8 mouse cellular contexts compared by ENCODE assay signal in the genomic region with DNA sequence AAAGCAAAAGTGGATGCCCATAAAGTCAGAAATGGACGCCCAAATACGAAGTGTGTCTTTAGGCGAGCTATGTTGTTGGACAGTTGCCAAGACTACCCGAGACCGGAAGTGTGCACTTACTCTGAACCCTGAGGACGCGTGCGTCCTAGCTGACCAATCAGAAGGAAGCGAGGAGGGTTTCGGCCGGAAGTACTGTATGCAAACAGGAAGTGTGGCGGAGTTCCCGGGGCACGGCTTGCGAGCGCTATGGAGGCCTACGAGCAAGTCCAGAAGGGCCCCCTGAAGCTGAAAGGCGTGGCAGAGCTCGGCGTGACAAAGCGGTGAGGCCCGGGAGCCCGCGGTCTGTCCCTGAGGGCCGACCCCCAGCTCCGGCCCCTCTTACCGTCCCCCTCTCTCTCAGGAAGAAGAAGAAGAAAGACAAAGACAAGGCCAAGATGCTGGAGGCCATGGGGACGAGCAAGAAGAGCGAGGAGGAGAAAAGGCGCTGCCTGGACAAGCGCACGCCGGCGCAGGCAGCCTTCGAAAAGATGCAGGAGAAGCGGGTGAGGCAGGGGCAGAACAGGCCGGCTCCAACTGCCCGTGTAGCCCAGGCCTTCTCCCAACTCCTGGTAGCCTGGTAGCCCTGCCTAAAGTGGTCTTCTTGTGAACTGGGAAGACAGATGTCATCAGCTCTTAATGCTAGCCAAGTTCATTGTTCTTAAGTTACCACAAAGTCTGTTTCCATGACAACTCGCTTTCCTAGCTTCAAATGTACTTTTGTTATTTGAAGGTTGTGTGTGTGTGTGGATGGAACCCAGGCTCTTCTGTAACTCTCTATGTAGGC. TPM values are rescaled to one million over a fixed set of nuclear protein-coding genes. Genes with fewer than 3 reads are reported as not detected.
DNase-seq lines count a peak whose midpoint lies in the region; ATAC-seq and TF ChIP-seq lines count a peak whose summit lies in the region.

Fam32a (plus strand) TSS at position 190 of the 823 bp plus-strand sequence.

- peaks cover 7% of the 10 kb centered on the region for H3K27me3 ChIP-seq in C2C12 (ENCODE audit: control insufficient read depth, insufficient read depth, insufficient read length)
- peaks cover 9% of the 10 kb centered on the region for H3K27me3 ChIP-seq in erythroblast, embryonic 14.5 days (ENCODE audit: control insufficient read depth)
- H3K27me3 ChIP-seq in heart, embryonic 11.5 days (ENCODE audit: control insufficient read depth, insufficient read depth, low read length) = 0 out of 2 replicates have a peak, but pooled peaks cover 3% of the 10 kb centered on the region
- 0 out of 2 replicates have a peak, but pooled peaks cover 8% of the 10 kb centered on the region for H3K27me3 ChIP-seq in kidney, embryonic 16.5 days (ENCODE audit: insufficient read depth, low read length)
- H3K27me3 ChIP-seq in liver, adult 2 months (ENCODE audit: control insufficient read depth, insufficient read depth, low read length) = no peaks in the 10 kb centered on the region
- no peaks in the 10 kb centered on the region for H3K27me3 ChIP-seq in myocyte (ENCODE audit: control insufficient read depth, insufficient read depth, insufficient read length)
- H3K27me3 ChIP-seq in splenic B cell, adult 2 months (ENCODE audit: control insufficient read depth, insufficient read depth, low read length, poor library complexity, severe bottlenecking) = no peaks in the 10 kb centered on the region

- WGBS in heart, embryonic 11.5 days (ENCODE audit: insufficient replicate concordance) = 13% methylated on average over 39 of the region's 39 CpGs
- whole genome bisulfite sequencing in kidney, embryonic 16.5 days = 11% methylated on average over 39 of the region's 39 CpGs
- 11% methylated on average over 39 of the region's 39 CpGs for WGBS in liver, adult 2 months

- peak within 1 kb of the TSS; percentile 77 for H3K9ac ChIP-seq in heart, embryonic 11.5 days (ENCODE audit: low read depth, low read length)
- peak within 1 kb of the TSS; percentile 83 for H3K9ac ChIP-seq in kidney, embryonic 16.5 days (replicated peaks; ENCODE audit: low read length)
- peak within 1 kb of the TSS; percentile 86 for H3K9ac ChIP-seq in liver, adult 2 months (ENCODE audit: low read depth, low read length)

- peaks cover 20% of the 10 kb centered on the region for H3K79me3 ChIP-seq in C2C12 (ENCODE audit: low read depth)

- peak within 1 kb of the TSS; percentile 82 for H3K4me3 ChIP-seq in C2C12 (ENCODE audit: insufficient read depth, poor library complexity, severe bottlenecking)
- H3K4me3 ChIP-seq in erythroblast, embryonic 14.5 days (replicated peaks) = peak within 1 kb of the TSS; percentile 91
- H3K4me3 ChIP-seq in heart, embryonic 11.5 days (ENCODE audit: low read depth, low read length) = peak within 1 kb of the TSS; percentile 91
- H3K4me3 ChIP-seq in kidney, embryonic 16.5 days (ENCODE audit: low read length) = peak within 1 kb of the TSS; percentile 81
- H3K4me3 ChIP-seq in liver, adult 2 months (ENCODE audit: insufficient read depth, low read depth, low read length) = peak within 1 kb of the TSS; percentile 96
- H3K4me3 ChIP-seq in myocyte = peak within 1 kb of the TSS; percentile 74

- H3K4me1 ChIP-seq in erythroblast, embryonic 14.5 days (ENCODE audit: control insufficient read depth) = peaks cover 40% of the 10 kb centered on the region
- peaks cover 10% of the 10 kb centered on the region for H3K4me1 ChIP-seq in heart, embryonic 11.5 days (ENCODE audit: control insufficient read depth, insufficient read depth, low read length)
- H3K4me1 ChIP-seq in kidney, embryonic 16.5 days (ENCODE audit: insufficient read depth, low read length) = peaks cover 7% of the 10 kb centered on the region
- peaks cover 8% of the 10 kb centered on the region for H3K4me1 ChIP-seq in liver, adult 2 months (ENCODE audit: control insufficient read depth, insufficient read depth, low read length)

- H3ac ChIP-seq in C2C12 (ENCODE audit: control insufficient read depth, insufficient read length, low read depth) = peak within 1 kb of the TSS; percentile 80
- H3ac ChIP-seq in myocyte (ENCODE audit: control insufficient read depth, insufficient read length) = peak within 1 kb of the TSS; percentile 84

- H3K4me2 ChIP-seq in heart, embryonic 11.5 days = peak within 1 kb of the TSS; percentile 89
- H3K4me2 ChIP-seq in kidney, embryonic 16.5 days (replicated peaks; ENCODE audit: low read depth, low read length) = peak within 1 kb of the TSS; percentile 68
- H3K4me2 ChIP-seq in myocyte (ENCODE audit: low read depth) = peak within 1 kb of the TSS; percentile 95

- peak within 1 kb of the TSS; percentile 78 for H3K27ac ChIP-seq in heart, embryonic 11.5 days (ENCODE audit: low read depth, low read length)
- H3K27ac ChIP-seq in kidney, embryonic 16.5 days (ENCODE audit: low read length) = peak within 1 kb of the TSS; percentile 80
- H3K27ac ChIP-seq in liver, adult 2 months (replicated peaks; ENCODE audit: insufficient read depth, low read depth, low read length) = peak within 1 kb of the TSS; percentile 66

- H3K79me2 ChIP-seq in C2C12 (ENCODE audit: control insufficient read depth, insufficient read depth) = peaks cover 27% of the 10 kb centered on the region
- no peaks in the 10 kb centered on the region for H3K79me2 ChIP-seq in liver, adult 2 months (ENCODE audit: control insufficient read depth, insufficient read depth, low read length)
- H3K79me2 ChIP-seq in myocyte (ENCODE audit: control insufficient read depth, insufficient read depth) = peaks cover 22% of the 10 kb centered on the region

- no peaks in the 10 kb centered on the region for H3K9me3 ChIP-seq in erythroblast, embryonic 14.5 days (ENCODE audit: control insufficient read depth, low read length)
- no peaks in the 10 kb centered on the region for H3K9me3 ChIP-seq in heart, embryonic 11.5 days (replicated peaks; ENCODE audit: control insufficient read depth, low read length)
- no peaks in the 10 kb centered on the region for H3K9me3 ChIP-seq in kidney, embryonic 16.5 days (ENCODE audit: low read length)

- no peak for TF ChIP-seq CTCF in C2C12 (IDR thresholded peaks at IDR 0.05; ENCODE audit: control insufficient read depth, insufficient read depth, insufficient read length)
- no peak for TF ChIP-seq CTCF in brain, embryonic 14.5 days (IDR thresholded peaks at IDR 0.05; ENCODE audit: borderline replicate concordance, extremely low read depth, insufficient read depth, insufficient read length)
- TF ChIP-seq CTCF in liver, adult 2 months (IDR thresholded peaks at IDR 0.05; ENCODE audit: low read depth, low read length) = no peak

- DNase-seq in brain, embryonic 14.5 days (ENCODE audit: low read depth) = peak; percentile 99
- DNase-seq in liver, adult 2 months (ENCODE audit: extremely low read depth, low read depth, low spot score) = peak; percentile 91
- peak; percentile 99 for DNase-seq in splenic B cell, adult 2 months (ENCODE audit: low read depth, low spot score)

- ATAC-seq in heart, embryonic 11.5 days (replicated peaks; ENCODE audit: insufficient number of reproducible peaks, low FRiP score, low TSS enrichment) = peak; percentile 91
- ATAC-seq in kidney, embryonic 16.5 days (ENCODE audit: low FRiP score, low TSS enrichment) = peak; percentile 98

- H3K36me3 ChIP-seq in C2C12 (ENCODE audit: control insufficient read depth, insufficient read depth) (peaks cover 20% of the 10 kb centered on the region), myocyte (ENCODE audit: control insufficient read depth, insufficient read depth) (peaks cover 3% of the 10 kb centered on the region)
- H3K36me3 ChIP-seq in erythroblast, embryonic 14.5 days (ENCODE audit: control insufficient read depth) = peaks cover 33% of the 10 kb centered on the region
- H3K36me3 ChIP-seq in heart, embryonic 11.5 days (ENCODE audit: control insufficient read depth, insufficient read depth, low read length) = peaks cover 15% of the 10 kb centered on the region
- H3K36me3 ChIP-seq in kidney, embryonic 16.5 days (ENCODE audit: insufficient read depth, low read length) = peaks cover 27% of the 10 kb centered on the region
- H3K36me3 ChIP-seq in liver, adult 2 months (ENCODE audit: control insufficient read depth, insufficient read depth, low read length) = peaks cover 4% of the 10 kb centered on the region; the same call in 1 of the 2 replicates
- no peaks in the 10 kb centered on the region; the same call in 1 of the 2 replicates for H3K36me3 ChIP-seq in splenic B cell, adult 2 months (ENCODE audit: control insufficient read depth, insufficient read depth, low read length, poor library complexity, severe bottlenecking)

- TF ChIP-seq POLR2A in brain, embryonic 14.5 days (IDR thresholded peaks at IDR 0.05; ENCODE audit: borderline replicate concordance, extremely low read depth, insufficient read depth, insufficient read length, poor library complexity, severe bottlenecking) = peak; percentile 22; the same call in 1 of the 2 replicates
- peak; percentile 66 for TF ChIP-seq POLR2A in liver, adult 2 months (IDR thresholded peaks at IDR 0.05; ENCODE audit: extremely low read depth, insufficient read depth, low read length)
- peak; percentile 65 for TF ChIP-seq POLR2A in myocyte (IDR thresholded peaks at IDR 0.05; ENCODE audit: insufficient read length, low read depth)

TF ChIP-seq in C2C12, 6 proteins besides CTCF, POLR2A, EP300 and RAD21:
- TF ChIP-seq USF1 (IDR thresholded peaks at IDR 0.05; ENCODE audit: low read depth) (no peak), MAX (IDR thresholded peaks at IDR 0.05) (peak; percentile 32)
TF ChIP-seq in C2C12: peak in this region for 1.

TF ChIP-seq in myocyte, 11 proteins besides CTCF, POLR2A, EP300 and RAD21:
- TF ChIP-seq MAX (IDR thresholded peaks at IDR 0.05; ENCODE audit: low read depth) (no peak), E2F4 (IDR thresholded peaks at IDR 0.05; ENCODE audit: insufficient read depth) (no peak), MYOG (IDR thresholded peaks at IDR 0.05; ENCODE audit: control insufficient read depth in 1 of 3, insufficient read depth in 1 of 3, insufficient read length in 2 of 3, low read depth in 2 of 3) (no peak), CEBPB (IDR thresholded peaks at IDR 0.05; ENCODE audit: insufficient read depth, poor library complexity, severe bottlenecking) (no peak), POLR2AphosphoS2 (IDR thresholded peaks at IDR 0.05; ENCODE audit: insufficient read length, low read depth) (peak; percentile 53), USF1 (IDR thresholded peaks at IDR 0.05; ENCODE audit: low read depth) (peak; percentile 31)

RNA-seq across cellular contexts. Expression of gene Fam32a, which starts in this region (rescaled TPM):
- polyA plus RNA-seq in C2C12 (2012; fragmentation: generic; extraction: Trizol) (40.7 TPM), myocyte (2012; fragmentation: generic; extraction: Trizol) (29.5 TPM)
- 89.1 and 103 TPM in 2 replicates for polyA plus RNA-seq in brain, embryonic 14.5 days (2012; rRNA removed)
- polyA plus RNA-seq in erythroblast, embryonic 14.5 days (2012) = 7.4 and 8.4 TPM in 2 replicates
- 44.7 and 45.1 TPM in 2 replicates for polyA plus RNA-seq in heart, embryonic 11.5 days (2014; fragmentation: Nextera tagmentation; extraction: Ambion mirVana)
- 79.5 and 80.7 TPM in 2 replicates for polyA plus RNA-seq in kidney, embryonic 16.5 days (2015; fragmentation: Nextera tagmentation; extraction: Ambion mirVana)
- 28.6 and 29.5 TPM in 2 replicates for total RNA-seq in liver, adult 2 months (2014; rRNA removed)
- 18.8 and 28.4 TPM in 2 replicates for polyA plus RNA-seq in liver, adult 2 months (2012; rRNA removed)

Comparison
In these comparisons a context has a peak if more than half of its experiments do, and no peak if none do; other contexts are left out.
1. Peak in every context shown above with its lines: DNase-seq, ATAC-seq, H3K4me3 ChIP-seq and H3K27ac ChIP-seq.